Mouse (Mus musculus): ENCODE measurements around the gene Pbp2.

- TF ChIP-seq CTCF (IDR thresholded peaks at IDR 0.05): no peak
- no peak for TF ChIP-seq POLR2A (IDR thresholded peaks at IDR 0.05; ENCODE audit: insufficient read depth, low read depth, low read length)
Measured at GRCm38 (mm10) chr6:135340355-135341075, 30.3 kb upstream of the Pbp2 start.
